Mouse (Mus musculus) midbrain, embryonic 12.5 days (tissue): ENCODE measurements around the gene 0610030E20Rik. TPM values are rescaled to one million over a fixed set of nuclear protein-coding genes. Genes with fewer than 3 reads are reported as not detected.

Source experiments
- ATAC-seq: fragments of 200-750 bp; cut with Nextera tagmentation; 2 replicates; pipeline ENCODE4 v1.8.0; 2017; ENCODE audit warnings: low read depth, moderate TSS enrichment, moderate library complexity; ENCODE audit not compliant: low FRiP score
- H3K27ac ChIP-seq: fragments of 300-500 bp; sonication (generic); replicated peaks from 2 replicates; pipeline ENCODE4 v1.5.1; 2016; ENCODE audit warnings: mild to moderate bottlenecking
- H3K27me3 ChIP-seq: fragments of 300-500 bp; sonication (generic); 2 replicates; pipeline ENCODE4 v1.6.1; 2016; ENCODE audit warnings: mild to moderate bottlenecking
- H3K36me3 ChIP-seq: fragments of 300-500 bp; sonication (generic); 2 replicates; pipeline ENCODE4 v1.6.1; 2016
- H3K4me1 ChIP-seq: fragments of 300-500 bp; sonication (generic); 2 replicates; pipeline ENCODE4 v1.6.1; 2016
- H3K4me2 ChIP-seq: fragments of 300-500 bp; sonication (generic); replicated peaks from 2 replicates; pipeline ENCODE4 v1.6.1; 2016; ENCODE audit warnings: mild to moderate bottlenecking, moderate library complexity
- H3K4me3 ChIP-seq: fragments of 300-500 bp; sonication (generic); 2 replicates; pipeline ENCODE4 v1.5.1; 2016; ENCODE audit warnings: mild to moderate bottlenecking
- H3K9ac ChIP-seq: fragments of 300-500 bp; sonication (generic); replicated peaks from 2 replicates; pipeline ENCODE4 v1.6.1; 2016; ENCODE audit warnings: mild to moderate bottlenecking, moderate library complexity
- H3K9me3 ChIP-seq: fragments of 300-500 bp; sonication (generic); 2 replicates; pipeline ENCODE4 v1.6.1; 2016; ENCODE audit warnings: mild to moderate bottlenecking
- WGBS: fragments of 180-500 bp; shearing (Covaris S2); methylation state at CpG from one replicate; pipeline ENCODE4 v1.1.7; 2016; 5-methylcytosine and 5-hydroxymethylcytosine counted together
- polyA plus RNA-seq: library from polyadenylated mRNA; unstranded; fragments of >200 nt; fragmentation: Nextera tagmentation; extraction: Ambion mirVana; gene quantifications from 2 replicates; pipeline ENCODE4 v1.2.1, GENCODE M21; 2016

The 0610030E20Rik gene
- polyA plus RNA-seq, 1 experiment from 2014 or later: 29.6 TPM

- Histone ChIP-seq H3K9me3 (no peaks in the 10 kb centered on the region), H3K27me3 (peaks cover 10% of the 10 kb centered on the region), H3K4me3 (no peak overlapping the region), H3K4me1 (peaks cover 31% of the 10 kb centered on the region), H3K4me2 (no peak overlapping the region), H3K9ac (no peak overlapping the region), H3K36me3 (peaks cover 33% of the 10 kb centered on the region), H3K27ac (no peak overlapping the region)
- 77% methylated on average over 5 of the region's 5 CpGs for WGBS
- ATAC-seq: no peak
Measured at GRCm38 (mm10) chr6:72352636-72353405, 5.7 kb downstream of the 0610030E20Rik start.

- WGBS: 90% methylated on average over 1 of the region's 1 CpGs
- H3K36me3 ChIP-seq: peaks cover 37% of the 10 kb centered on the region
- no peak for ATAC-seq
- H3K4me3 ChIP-seq: no peak overlapping the region
- peaks cover 21% of the 10 kb centered on the region for H3K4me1 ChIP-seq
- H3K4me2 ChIP-seq: no peak overlapping the region
- H3K27ac ChIP-seq: no peak overlapping the region
- H3K9me3 ChIP-seq: no peaks in the 10 kb centered on the region
- H3K27me3 ChIP-seq: peaks cover 10% of the 10 kb centered on the region
- no peak overlapping the region for H3K9ac ChIP-seq
Measured at GRCm38 (mm10) chr6:72354025-72354424, 6.9 kb downstream of the 0610030E20Rik start.

GRCm38 (mm10) chr6:72355066-72355911 lies 8.2 kb downstream of the 0610030E20Rik start, which contains the start of gene Tmem150a:
TSS of gene Tmem150a (plus strand) at chr6:72355447.
- Histone ChIP-seq H3K9me3 (no peaks in the 10 kb centered on the region), H3K4me1 (peaks cover 23% of the 10 kb centered on the region), H3K9ac (peak within 1 kb of the TSS; percentile 67), H3K27me3 (peaks cover 10% of the 10 kb centered on the region), H3K4me2 (peak within 1 kb of the TSS; percentile 94), H3K36me3 (peaks cover 37% of the 10 kb centered on the region), H3K27ac (peak within 1 kb of the TSS; percentile 17), H3K4me3 (peak within 1 kb of the TSS; percentile 59)
- peak; percentile 91 for ATAC-seq
- WGBS: under 1% methylated on average over 59 of the region's 71 CpGs

- peak overlapping the region; percentile 67 for H3K9ac ChIP-seq
- peak; percentile 29; the same call in 1 of the 2 replicates for ATAC-seq
- WGBS: 32% methylated on average over 7 of the region's 8 CpGs
- H3K27ac ChIP-seq: no peak overlapping the region
- H3K4me3 ChIP-seq: peak overlapping the region; percentile 59
- peak overlapping the region; percentile 94 for H3K4me2 ChIP-seq
- no peaks in the 10 kb centered on the region for H3K9me3 ChIP-seq
- H3K4me1 ChIP-seq: peaks cover 27% of the 10 kb centered on the region
- peaks cover 34% of the 10 kb centered on the region for H3K36me3 ChIP-seq
- H3K27me3 ChIP-seq: peaks cover 10% of the 10 kb centered on the region
Measured at GRCm38 (mm10) chr6:72356001-72356532, 8.9 kb downstream of the 0610030E20Rik start.

GRCm38 (mm10) chr6:72357164-72358079 lies 10.3 kb downstream of the 0610030E20Rik start:
- Histone ChIP-seq H3K4me2 (no peak overlapping the region), H3K27ac (no peak overlapping the region; the same call in 1 of the 2 replicates), H3K27me3 (peaks cover 10% of the 10 kb centered on the region), H3K9ac (no peak overlapping the region), H3K36me3 (peaks cover 33% of the 10 kb centered on the region), H3K4me3 (no peak overlapping the region), H3K4me1 (peaks cover 32% of the 10 kb centered on the region), H3K9me3 (no peaks in the 10 kb centered on the region)
- WGBS: 76% methylated on average over 5 of the region's 5 CpGs
- ATAC-seq: no peak

GRCm38 (mm10) chr6:72358086-72358764 lies 11.1 kb downstream of the 0610030E20Rik start:
- H3K9ac ChIP-seq: no peak overlapping the region
- 89% methylated on average over 10 of the region's 10 CpGs for WGBS

GRCm38 (mm10) chr6:72359343-72359742 lies 12.2 kb downstream of the 0610030E20Rik start:
- Histone ChIP-seq H3K4me3 (no peak overlapping the region), H3K36me3 (peaks cover 33% of the 10 kb centered on the region), H3K4me2 (no peak overlapping the region), H3K4me1 (peaks cover 31% of the 10 kb centered on the region), H3K9me3 (no peaks in the 10 kb centered on the region), H3K27ac (no peak overlapping the region), H3K27me3 (peaks cover 8% of the 10 kb centered on the region), H3K9ac (no peak overlapping the region)
- no peak for ATAC-seq
- 78% methylated on average over 2 of the region's 2 CpGs for whole genome bisulfite sequencing

More at GRCm38 (mm10) chr6:72358086-72358764, 11.1 kb downstream of the 0610030E20Rik start:
- Histone ChIP-seq H3K9me3 (no peaks in the 10 kb centered on the region), H3K27me3 (peaks cover 10% of the 10 kb centered on the region), H3K4me3 (no peak overlapping the region), H3K27ac (no peak overlapping the region; the same call in 1 of the 2 replicates), H3K4me2 (no peak overlapping the region), H3K4me1 (peaks cover 31% of the 10 kb centered on the region), H3K36me3 (peaks cover 33% of the 10 kb centered on the region)
- no peak for ATAC-seq

- Histone ChIP-seq H3K27me3 (peaks cover 7% of the 10 kb centered on the region; the same call in 1 of the 2 replicates), H3K9me3 (no peaks in the 10 kb centered on the region), H3K36me3 (peaks cover 33% of the 10 kb centered on the region), H3K9ac (0 out of 2 replicates have a peak overlapping the region, but pooled peaks have one; percentile 8), H3K4me2 (no peak overlapping the region), H3K4me3 (no peak overlapping the region), H3K4me1 (peaks cover 24% of the 10 kb centered on the region), H3K27ac (no peak overlapping the region)
- ATAC-seq: no peak
- 86% methylated on average over 11 of the region's 11 CpGs for WGBS
Measured at GRCm38 (mm10) chr6:72359891-72360598, 12.9 kb downstream of the 0610030E20Rik start.

GRCm38 (mm10) chr6:72360599-72360935 lies 13.4 kb downstream of the 0610030E20Rik start:
- Histone ChIP-seq H3K27me3 (peaks cover 8% of the 10 kb centered on the region; the same call in 1 of the 2 replicates), H3K36me3 (peaks cover 33% of the 10 kb centered on the region), H3K9ac (0 out of 2 replicates have a peak overlapping the region, but pooled peaks have one; percentile 8), H3K27ac (no peak overlapping the region), H3K9me3 (no peaks in the 10 kb centered on the region), H3K4me3 (no peak overlapping the region), H3K4me2 (no peak overlapping the region), H3K4me1 (peaks cover 21% of the 10 kb centered on the region)
- 76% methylated on average over 7 of the region's 7 CpGs for WGBS
- ATAC-seq: no peak

GRCm38 (mm10) chr6:72361121-72361551 lies 14.0 kb downstream of the 0610030E20Rik start:
- no peaks in the 10 kb centered on the region for H3K9me3 ChIP-seq
- H3K36me3 ChIP-seq: peaks cover 33% of the 10 kb centered on the region
- peaks cover 15% of the 10 kb centered on the region for H3K4me1 ChIP-seq
- WGBS: 81% methylated on average over 5 of the region's 5 CpGs
- H3K9ac ChIP-seq: peak overlapping the region; percentile 76; the same call in 1 of the 2 replicates
- H3K27ac ChIP-seq: no peak overlapping the region
- H3K4me2 ChIP-seq: peak overlapping the region; percentile 69
- H3K27me3 ChIP-seq: peaks cover 6% of the 10 kb centered on the region
- H3K4me3 ChIP-seq: peak overlapping the region; percentile 73
- ATAC-seq: no peak
